Mouse (Mus musculus): ENCODE data around the gene Nt5c2.
"Not testable (repeated sequence)": the region's sequence is repeated elsewhere in the genome, so short reads cannot be mapped to it uniquely, and the experiment has no call there.

The Nt5c2 gene

DNA sequence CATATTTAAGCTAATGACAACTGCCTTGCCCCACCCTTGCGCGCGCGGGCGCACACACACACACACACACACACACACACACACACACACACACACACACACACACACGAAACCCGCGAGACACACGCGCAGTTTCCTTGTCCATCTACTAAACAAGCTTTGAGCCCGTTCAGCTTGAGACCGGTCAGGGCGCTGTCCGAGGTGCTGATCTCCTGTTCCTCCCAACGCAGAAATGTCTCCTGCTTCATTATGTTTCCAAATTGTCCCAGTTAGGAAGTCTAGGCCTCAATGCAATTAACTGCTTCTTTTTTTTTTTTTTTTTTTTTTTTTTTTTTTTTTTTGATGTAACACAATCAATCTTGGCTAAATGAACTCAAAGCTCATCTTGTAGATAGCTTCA, 1.5 kb upstream of the Nt5c2 start:
- peak; percentile 69 for DNase-seq (ENCODE audit: low read depth, low spot score)

DNA sequence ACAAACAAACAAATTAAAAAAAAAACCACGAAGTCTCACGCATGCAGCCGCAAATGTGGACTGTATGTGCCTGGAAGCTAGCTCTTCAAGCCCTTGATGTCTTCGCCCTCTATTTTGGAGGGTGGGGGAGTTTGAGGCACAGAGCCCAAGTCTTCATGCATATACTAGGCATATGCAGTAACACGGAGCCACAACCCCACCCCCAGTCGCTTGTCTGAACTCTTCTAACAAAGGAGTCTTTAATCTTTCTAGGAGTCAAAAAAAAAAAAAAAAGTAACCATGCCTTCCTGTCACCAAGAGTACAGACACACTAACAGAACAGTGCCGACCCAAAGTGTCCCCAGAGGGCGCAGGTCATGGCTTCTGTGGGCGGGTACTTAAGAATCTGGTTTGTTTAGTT, 1.0 kb upstream of the Nt5c2 start:
- no peak for DNase-seq (ENCODE audit: low read depth, low spot score)

GRCm38 (mm10) chr19:47015396-47015795, 443 bp upstream of the Nt5c2 start:
- DNase-seq (ENCODE audit: low read depth, low spot score): no peak

DNA sequence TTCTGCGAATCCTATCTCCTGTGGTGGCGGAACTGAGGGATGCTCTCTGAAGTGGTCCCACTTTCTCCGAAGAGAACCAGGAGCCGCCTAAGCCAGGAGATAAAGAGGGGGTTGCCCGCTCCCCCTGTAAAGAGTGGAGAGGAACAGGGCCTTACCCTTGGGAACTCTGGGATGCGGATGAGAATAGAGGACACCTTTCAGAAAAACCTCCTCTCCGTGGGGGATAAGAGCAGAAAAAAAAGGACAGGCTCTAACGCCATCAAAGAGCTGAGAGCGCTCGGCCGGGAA, 850 bp downstream of the Nt5c2 start:
- DNase-seq (ENCODE audit: low read depth, low spot score): no peak

- no peak for DNase-seq (ENCODE audit: low read depth, low spot score)
These were observed 1.4 kb downstream of the Nt5c2 start for GRCm38 (mm10) chr19:47013340-47014158.

DNA sequence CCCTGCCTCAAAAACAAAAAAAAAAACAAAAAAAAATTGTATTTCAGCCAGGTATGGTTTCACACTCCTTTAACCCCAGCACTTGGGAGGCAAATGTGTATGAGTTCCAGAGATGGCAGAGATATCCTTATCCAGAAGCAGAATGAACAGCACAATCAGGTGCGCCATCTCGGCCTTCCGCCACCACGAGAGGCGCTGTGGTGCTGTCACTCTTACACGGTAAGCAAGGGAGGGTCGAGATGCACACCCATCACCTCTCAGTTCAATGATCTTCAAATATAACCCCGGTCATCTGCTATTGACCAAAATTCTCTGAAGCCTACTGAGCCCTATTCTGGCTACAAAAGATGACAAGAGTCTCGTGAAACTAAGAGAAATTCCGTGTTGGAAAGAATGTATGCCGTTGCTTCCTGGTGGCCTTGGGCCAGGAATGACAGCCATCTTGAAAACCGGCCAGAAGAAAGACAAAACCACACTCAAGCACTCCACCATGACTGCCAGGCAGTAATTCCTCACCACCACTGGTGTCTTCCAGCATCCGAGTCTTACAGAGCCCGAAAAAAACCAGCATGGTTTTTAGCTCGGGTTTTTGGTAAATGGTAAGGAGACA, 2.3 kb downstream of the Nt5c2 start:
- DNase-seq (ENCODE audit: low read depth, low spot score): no peak

DNA sequence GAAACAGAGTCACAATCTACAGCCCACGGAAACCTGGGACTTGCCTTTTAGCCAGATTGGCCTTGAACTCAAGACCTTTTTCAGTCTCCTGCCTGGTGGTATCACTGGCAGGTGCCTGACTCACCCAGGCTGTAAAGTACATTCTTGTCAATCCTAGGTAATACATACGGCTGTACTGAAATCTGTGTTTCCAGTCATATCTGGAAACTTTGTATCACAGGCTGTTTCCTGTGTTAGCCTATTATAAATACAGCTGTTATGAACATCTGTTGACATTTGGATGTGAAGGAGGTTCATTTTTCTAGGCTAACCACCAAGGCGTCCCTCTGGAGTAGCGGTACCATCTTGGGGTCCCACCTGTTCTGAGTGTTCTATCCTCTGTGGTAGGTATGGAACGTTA, 5.0 kb downstream of the Nt5c2 start:
- no peak for DNase-seq (ENCODE audit: low read depth, low spot score)

GRCm38 (mm10) chr19:47009420-47009819, 5.5 kb downstream of the Nt5c2 start:
- no peak for DNase-seq (ENCODE audit: low read depth, low spot score)

DNA sequence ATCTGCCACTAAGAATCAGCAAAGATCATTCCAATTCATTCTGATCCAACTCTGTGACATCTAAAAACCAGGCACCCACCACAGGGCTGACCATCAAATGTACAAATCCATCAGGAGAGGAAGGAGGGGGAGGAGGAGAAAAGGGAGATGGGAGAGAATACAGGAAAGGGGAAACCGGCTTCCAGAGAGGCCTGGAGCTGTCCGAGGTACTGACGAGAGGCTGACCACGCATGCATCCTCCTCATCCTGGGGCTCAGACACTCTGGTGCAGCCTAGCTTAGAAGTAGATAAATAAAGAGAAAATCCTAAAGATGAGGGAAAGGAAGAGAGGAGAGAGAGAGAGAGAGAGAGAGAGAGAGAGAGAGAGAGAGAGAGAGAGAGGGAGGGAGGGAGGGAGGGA, 8.6 kb downstream of the Nt5c2 start:
- DNase-seq (ENCODE audit: low read depth, low spot score): peak; percentile 53

DNA sequence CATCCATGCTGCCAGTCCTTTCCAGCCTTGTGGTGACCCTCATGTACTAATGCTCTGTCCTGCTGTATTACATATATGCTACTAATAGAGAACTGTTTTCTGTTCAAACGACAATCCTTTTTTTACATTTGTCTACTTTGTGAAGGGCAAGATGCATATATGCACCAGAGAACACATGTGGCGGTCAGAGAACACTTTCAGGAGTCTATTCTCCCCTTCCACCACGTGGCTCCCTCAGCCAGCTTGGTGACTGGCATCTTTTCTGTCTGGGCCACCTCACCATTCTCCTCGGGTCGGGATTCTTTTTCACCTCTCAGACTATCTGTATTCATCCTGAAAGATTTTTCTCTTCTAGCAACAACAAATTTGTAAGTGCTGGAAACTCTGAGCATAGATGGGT, 9.1 kb downstream of the Nt5c2 start:
- DNase-seq (ENCODE audit: low read depth, low spot score): no peak

GRCm38 (mm10) chr19:47003742-47004511, 11.0 kb downstream of the Nt5c2 start:
- no peak for DNase-seq (ENCODE audit: low read depth, low spot score)

DNA sequence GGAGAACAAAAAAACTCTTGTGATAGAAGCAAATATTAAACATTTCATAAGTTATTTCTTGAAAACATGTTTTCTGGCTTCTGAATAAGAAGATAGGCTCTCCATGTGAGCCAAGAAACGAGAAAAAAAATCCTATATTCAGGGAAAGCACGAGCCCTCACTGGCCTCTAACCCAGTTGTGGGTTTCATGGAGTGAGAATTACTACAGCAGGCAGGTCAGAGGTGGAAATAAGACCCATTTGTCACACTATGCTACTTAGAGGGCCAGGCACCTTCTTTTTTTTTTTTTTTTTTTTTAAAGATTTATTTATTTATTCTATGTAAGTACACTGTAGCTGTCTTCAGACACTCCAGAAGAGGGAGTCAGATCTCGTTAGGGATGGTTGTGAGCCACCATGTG, 14.6 kb downstream of the Nt5c2 start:
- not testable (repeated sequence) for DNase-seq (ENCODE audit: low read depth, low spot score)

- DNase-seq (ENCODE audit: low read depth, low spot score): no peak
These were observed 15.2 kb downstream of the Nt5c2 start for GRCm38 (mm10) chr19:46999753-47000152.

DNA sequence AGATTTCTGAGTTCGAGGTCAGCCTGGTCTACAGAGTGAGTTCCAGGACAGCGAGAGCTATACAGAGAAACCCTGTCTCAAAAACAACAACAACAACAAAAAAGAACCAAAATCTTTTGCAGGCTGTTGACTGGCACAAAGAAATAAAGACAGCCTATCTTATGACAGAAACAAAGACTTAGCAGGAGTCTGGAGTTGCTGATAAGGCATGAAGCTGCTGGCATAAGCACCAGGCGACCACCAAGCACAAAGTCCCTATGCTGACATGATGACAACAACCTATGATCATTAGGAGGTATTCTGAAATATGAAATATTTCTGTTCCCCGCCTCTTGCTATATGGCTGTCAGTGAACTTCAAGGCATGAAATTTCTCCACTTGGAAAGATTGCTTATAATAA, 16.0 kb downstream of the Nt5c2 start:
- no peak for DNase-seq (ENCODE audit: low read depth, low spot score)

DNA sequence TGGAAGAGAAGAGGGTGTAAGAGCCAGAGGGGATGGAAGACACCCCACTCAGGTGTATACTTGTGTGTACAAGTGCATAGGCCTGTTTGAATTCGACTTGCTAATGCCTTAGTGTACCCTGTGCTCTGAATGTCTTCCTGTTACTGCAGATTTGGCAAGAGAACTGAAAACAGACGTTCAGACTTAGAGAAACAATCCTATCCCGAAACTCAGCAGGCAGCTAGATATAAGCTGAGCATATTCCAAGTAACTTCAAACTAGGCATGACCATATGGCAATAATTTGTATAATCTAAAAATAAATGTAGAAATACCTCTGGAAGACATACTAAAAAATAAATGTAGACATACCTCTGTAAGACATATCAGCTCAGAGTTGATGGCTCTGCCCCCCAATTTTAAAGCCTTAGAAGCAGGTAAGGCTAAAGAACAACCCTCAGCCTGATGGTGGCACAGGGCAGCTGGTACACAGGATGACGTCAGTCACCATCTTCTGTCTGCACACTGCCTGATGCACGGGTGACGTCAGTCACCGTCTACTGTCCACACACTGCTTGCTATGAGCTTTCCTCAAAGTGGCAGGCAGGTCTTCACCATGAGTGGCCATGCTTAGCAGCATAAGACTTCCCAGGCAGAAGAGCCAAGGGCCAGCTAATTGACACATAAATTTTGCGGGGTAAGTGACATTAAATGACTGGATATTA, 16.6 kb downstream of the Nt5c2 start:
- DNase-seq (ENCODE audit: low read depth, low spot score): no peak

DNA sequence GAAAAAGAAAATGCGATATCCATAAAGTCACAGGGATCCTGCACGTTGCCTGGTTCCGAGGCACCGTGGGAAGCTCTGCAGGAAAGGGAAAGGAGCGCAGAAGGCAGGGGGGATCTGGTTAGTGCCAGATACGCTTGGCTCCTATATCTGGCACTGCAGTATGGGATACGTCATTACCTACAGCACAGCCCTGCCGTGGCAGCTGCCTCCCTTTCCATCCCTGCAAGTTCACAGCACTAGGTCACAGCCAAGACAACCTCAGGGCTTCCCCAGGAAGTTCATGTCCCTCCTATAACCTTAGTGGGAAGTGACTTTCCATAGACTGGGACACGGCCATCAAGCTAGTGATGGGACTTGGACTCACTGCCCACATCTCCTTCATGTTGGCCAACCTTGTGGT, 18.9 kb downstream of the Nt5c2 start:
- no peak for DNase-seq (ENCODE audit: low read depth, low spot score)

DNA sequence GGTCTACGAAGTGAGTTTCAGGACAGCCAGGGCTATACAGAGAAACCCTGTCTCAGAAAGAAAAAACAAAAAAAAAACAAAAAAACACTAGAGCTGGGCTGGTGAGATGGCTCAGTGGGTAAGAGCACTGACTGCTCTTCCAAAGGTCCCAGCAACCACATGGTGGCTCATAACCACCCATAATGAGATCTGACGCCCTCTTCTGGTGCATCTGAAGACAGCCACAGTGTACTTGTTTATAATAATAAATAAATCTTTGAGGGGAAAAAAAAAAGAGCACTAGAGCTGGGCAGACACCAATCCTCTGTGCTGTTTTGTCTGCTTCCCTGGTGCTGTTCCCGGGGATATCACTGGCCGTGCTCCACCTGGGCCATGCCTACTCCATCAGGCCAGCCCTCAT, 22.6 kb downstream of the Nt5c2 start:
- not testable (repeated sequence) for DNase-seq (ENCODE audit: low read depth, low spot score)

DNA sequence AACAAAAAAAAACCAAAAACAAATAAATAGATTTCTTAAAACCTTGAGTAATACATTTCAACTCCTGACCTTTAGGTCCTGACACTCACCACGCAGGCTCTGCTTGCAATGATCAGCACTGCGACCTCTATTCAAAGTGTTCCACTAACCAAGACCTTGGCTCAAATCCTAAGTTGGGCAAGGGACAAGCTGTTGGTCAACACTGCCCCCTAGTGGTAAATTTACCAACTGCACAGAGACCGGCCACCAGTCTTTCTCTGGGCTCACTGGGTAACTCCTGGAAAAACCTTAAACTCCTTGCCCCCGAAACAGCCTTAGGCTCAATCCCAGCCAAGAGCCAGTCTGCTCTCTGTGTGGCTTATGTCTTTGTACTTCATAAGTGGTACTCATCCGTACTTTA, 23.8 kb downstream of the Nt5c2 start:
- DNase-seq (ENCODE audit: low read depth, low spot score): peak; percentile 68

DNA sequence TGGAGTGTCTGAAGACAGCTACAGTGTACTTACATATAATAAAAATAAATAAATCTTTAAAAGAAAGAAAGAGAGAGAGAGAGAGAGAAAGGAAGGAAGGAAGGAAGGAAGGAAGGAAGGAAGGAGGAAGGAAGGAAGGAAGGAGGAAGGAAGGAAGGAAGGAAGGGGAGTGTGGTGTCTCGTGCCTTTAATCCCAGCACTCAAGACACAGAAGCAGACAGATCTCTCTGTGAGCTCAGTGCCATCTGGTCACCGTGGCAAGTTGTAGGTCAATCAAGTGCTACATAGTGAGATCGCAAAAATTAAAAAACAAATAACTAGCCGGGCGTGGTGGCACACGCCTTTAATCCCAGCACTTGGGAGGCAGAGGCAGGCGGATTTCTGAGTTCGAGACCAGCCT, 24.3 kb downstream of the Nt5c2 start:
- DNase-seq (ENCODE audit: low read depth, low spot score): not testable (repeated sequence)

DNA sequence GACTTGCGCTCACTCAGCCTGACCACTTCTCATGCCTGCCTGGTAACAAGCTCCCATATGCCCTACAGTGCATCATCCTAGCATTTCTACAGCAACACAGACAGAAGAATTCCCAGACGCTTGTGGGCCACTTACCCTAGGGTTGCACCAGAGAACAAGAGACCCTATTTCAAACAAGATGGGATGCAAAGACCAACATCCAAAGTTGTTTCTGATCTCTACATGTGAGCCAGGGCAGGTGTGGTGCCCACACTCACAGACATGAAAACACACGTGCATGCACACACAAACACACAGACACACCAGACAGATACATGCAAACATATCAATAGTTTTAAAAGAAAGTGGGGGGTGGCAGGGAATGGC, 24.8 kb downstream of the Nt5c2 start:
- no peak for DNase-seq (ENCODE audit: low read depth, low spot score)

- no peak for DNase-seq (ENCODE audit: low read depth, low spot score)
These were observed 25.3 kb downstream of the Nt5c2 start for GRCm38 (mm10) chr19:46989479-46990152.

Measured in embryo, embryonic 11.5 days (tissue).